ENCODE assay signal across 27 mouse cellular contexts in genomic region chr16:30253900-30254299, GRCm38 (mm10). TPM values are rescaled to one million over a fixed set of nuclear protein-coding genes. Genes with fewer than 3 reads are reported as not detected.
DNase-seq lines count a peak whose midpoint lies in the region; ATAC-seq and TF ChIP-seq lines count a peak whose summit lies in the region.
"Had no signal": no experiment of that assay in that cellular context is flagged by ENCODE, and none has a peak within 500 bp of the region (broad histone marks: within the 10 kb centered on the region; RNA-seq: fewer than 3 reads in every experiment).

No protein-coding gene starts in this region.

- H3K9ac ChIP-seq in liver, embryonic 15.5 days, result no peak overlapping the region
- H3K9ac ChIP-seq in liver, embryonic 12.5 days, result no peak overlapping the region
- no peak overlapping the region for H3K9ac ChIP-seq in liver, postnatal 0 days (replicated peaks)
- H3K9ac ChIP-seq: embryonic facial prominence, embryonic 13.5 days; embryonic facial prominence, embryonic 15.5 days; forebrain, embryonic 12.5 days had no signal

- H3K36me3 ChIP-seq in liver, embryonic 15.5 days (replicated peaks), result no peaks in the 10 kb centered on the region
- H3K36me3 ChIP-seq in liver, embryonic 12.5 days, result no peaks in the 10 kb centered on the region
- no peaks in the 10 kb centered on the region for H3K36me3 ChIP-seq in liver, postnatal 0 days (replicated peaks; ENCODE audit: insufficient read depth, low read length)
- H3K36me3 ChIP-seq: embryonic facial prominence, embryonic 13.5 days; embryonic facial prominence, embryonic 15.5 days; forebrain, embryonic 10.5 days; forebrain, embryonic 12.5 days had no signal

- H3K4me2 ChIP-seq in liver, embryonic 15.5 days, result no peak overlapping the region
- H3K4me2 ChIP-seq in liver, embryonic 12.5 days, result no peak overlapping the region
- H3K4me2 ChIP-seq in liver, postnatal 0 days (ENCODE audit: low read depth, low read length), result no peak overlapping the region
- H3K4me2 ChIP-seq: embryonic facial prominence, embryonic 13.5 days; embryonic facial prominence, embryonic 15.5 days; forebrain, embryonic 12.5 days had no signal

- H3K4me3 ChIP-seq in liver, embryonic 15.5 days (replicated peaks), result no peak overlapping the region
- no peak overlapping the region for H3K4me3 ChIP-seq in liver, embryonic 12.5 days
- no peak overlapping the region for H3K4me3 ChIP-seq in liver, postnatal 0 days (ENCODE audit: low read depth, low read length)
- H3K4me3 ChIP-seq: embryonic facial prominence, embryonic 13.5 days; embryonic facial prominence, embryonic 15.5 days; erythroblast, embryonic 14.5 days; forebrain, embryonic 10.5 days; forebrain, embryonic 12.5 days had no signal

- peak overlapping the region; percentile 48; the same call in 1 of the 2 replicates for H3K27ac ChIP-seq in liver, embryonic 15.5 days (replicated peaks)
- no peak overlapping the region for H3K27ac ChIP-seq in liver, embryonic 12.5 days
- H3K27ac ChIP-seq in liver, postnatal 0 days (ENCODE audit: low read depth), result peak overlapping the region; percentile 87
- H3K27ac ChIP-seq: embryonic facial prominence, embryonic 13.5 days; embryonic facial prominence, embryonic 15.5 days; forebrain, embryonic 10.5 days; forebrain, embryonic 12.5 days had no signal

- 63% methylated on average over 9 of the region's 9 CpGs for WGBS in liver, embryonic 15.5 days (ENCODE audit: insufficient replicate concordance)
- 62% methylated on average over 9 of the region's 9 CpGs for WGBS in liver, embryonic 12.5 days (ENCODE audit: insufficient replicate concordance)
- 52% methylated on average over 9 of the region's 9 CpGs for WGBS in liver, postnatal 0 days (ENCODE audit: insufficient replicate concordance)

- 0 out of 2 replicates have a peak, but pooled peaks cover 8% of the 10 kb centered on the region for H3K27me3 ChIP-seq in liver, embryonic 15.5 days
- H3K27me3 ChIP-seq in liver, embryonic 12.5 days (replicated peaks), result peaks cover 18% of the 10 kb centered on the region
- no peaks in the 10 kb centered on the region for H3K27me3 ChIP-seq in liver, postnatal 0 days (ENCODE audit: insufficient read depth, low read length)

- TF ChIP-seq EP300 in liver, postnatal 0 days (IDR thresholded peaks at IDR 0.05; ENCODE audit: low read depth), result no peak

- H3K4me1 ChIP-seq in liver, embryonic 15.5 days (replicated peaks), result peaks cover 25% of the 10 kb centered on the region
- H3K4me1 ChIP-seq in liver, embryonic 12.5 days, result peaks cover 23% of the 10 kb centered on the region
- H3K4me1 ChIP-seq in liver, postnatal 0 days (ENCODE audit: insufficient read depth), result peaks cover 9% of the 10 kb centered on the region
- H3K4me1 ChIP-seq: forebrain, embryonic 12.5 days had no signal

- peak; percentile 26 for DNase-seq in kidney, adult 9 months
- no peak for DNase-seq in kidney, postnatal 4 days
- DNase-seq in liver, postnatal 0 days, result no peak
- DNase-seq in heart, postnatal 4 days, result no peak
- DNase-seq: adrenal gland, adult 2 months; adrenal gland, postnatal 10 days; adrenal gland, postnatal 25 days; cerebellum, adult 11 months; cerebellum, adult 18-20 months; cerebellum, adult 8-10 months; cerebellum, adult 9-11 months; cerebellum, postnatal 14 days; cerebellum, postnatal 36 days; embryo, embryonic 11 days had no signal

- no peaks in the 10 kb centered on the region for H3K9me3 ChIP-seq in liver, embryonic 15.5 days (replicated peaks)
- H3K9me3 ChIP-seq in liver, embryonic 12.5 days (replicated peaks), result no peaks in the 10 kb centered on the region
- no peaks in the 10 kb centered on the region for H3K9me3 ChIP-seq in liver, postnatal 0 days (ENCODE audit: low read length)
- H3K9me3 ChIP-seq: embryonic facial prominence, embryonic 13.5 days; embryonic facial prominence, embryonic 15.5 days; forebrain, embryonic 10.5 days; forebrain, embryonic 12.5 days had no signal

- no peak for TF ChIP-seq CTCF in liver, postnatal 0 days (IDR thresholded peaks at IDR 0.05; ENCODE audit: low read depth)

- ATAC-seq in liver, embryonic 15.5 days (ENCODE audit: insufficient read depth), result no peak
- ATAC-seq in liver, embryonic 12.5 days, result no peak
- ATAC-seq in liver, postnatal 0 days, result peak; percentile 68
- ATAC-seq: forebrain, embryonic 14.5 days had no signal

RNA-seq across cellular contexts. Expression of gene Cpn2, which starts 13.4 kb away (rescaled TPM):
- 3.6 and 3.7 TPM in 2 replicates for polyA plus RNA-seq in liver, embryonic 15.5 days (2015; fragmentation: Nextera tagmentation; extraction: Ambion mirVana)
- 1.5 and 1.6 TPM in 2 replicates for polyA plus RNA-seq in liver, embryonic 12.5 days (2016; fragmentation: Nextera tagmentation; extraction: Ambion mirVana)
- 10.9 and 12.0 TPM in 2 replicates for polyA plus RNA-seq in liver, postnatal 0 days (2015; fragmentation: Nextera tagmentation; extraction: Ambion mirVana)
- not detected for total RNA-seq in heart, postnatal 4 days (2021)
- total RNA-seq: common myeloid progenitor, adult 5-6 weeks; ES-E14; MEL had no signal
- polyA plus RNA-seq: brain, embryonic 14.5 days; embryonic facial prominence, embryonic 11.5 days; embryonic facial prominence, embryonic 13.5 days; embryonic facial prominence, embryonic 15.5 days; forebrain, embryonic 10.5 days; forebrain, embryonic 12.5 days; forebrain, embryonic 14.5 days had no signal

RNA-seq across cellular contexts. Expression of gene Lrrc15, which starts 29.2 kb away (rescaled TPM):
- polyA plus RNA-seq in liver, embryonic 15.5 days (2015; fragmentation: Nextera tagmentation; extraction: Ambion mirVana), result 0.03 TPM in 2 replicates
- 0.02 TPM in 1 of 2 replicates, not detected in the other for polyA plus RNA-seq in liver, embryonic 12.5 days (2016; fragmentation: Nextera tagmentation; extraction: Ambion mirVana)
- polyA plus RNA-seq in liver, postnatal 0 days (2015; fragmentation: Nextera tagmentation; extraction: Ambion mirVana), result 0.11 TPM in 2 replicates
- under 1 TPM; 0.70 to 0.76 TPM for total RNA-seq in heart, postnatal 4 days (2021)
- total RNA-seq: adrenal gland, postnatal 25 days; common myeloid progenitor, adult 5-6 weeks; MEL had no signal
- polyA plus RNA-seq: erythroblast, embryonic 14.5 days had no signal

RNA-seq across cellular contexts. Expression of gene Gp5, which starts 56.7 kb away (rescaled TPM):
- 11.8 and 13.2 TPM in 2 replicates for polyA plus RNA-seq in liver, embryonic 15.5 days (2015; fragmentation: Nextera tagmentation; extraction: Ambion mirVana)
- 31.3 and 32.1 TPM in 2 replicates for polyA plus RNA-seq in liver, embryonic 12.5 days (2016; fragmentation: Nextera tagmentation; extraction: Ambion mirVana)
- 17.5 and 17.7 TPM in 2 replicates for polyA plus RNA-seq in liver, postnatal 0 days (2015; fragmentation: Nextera tagmentation; extraction: Ambion mirVana)
- total RNA-seq in heart, postnatal 4 days (2021), result under 1 TPM; 0.12 to 0.38 TPM
